Mouse (Mus musculus) G1E-ER4 (cell line): ENCODE results near the gene Ddx28. TPM values are rescaled to one million over a fixed set of nuclear protein-coding genes. Genes with fewer than 3 reads are reported as not detected.
A peak's percentile ranks its signal among the peaks of the same experiment; 100 is the strongest.

ENCODE experiments used
- GATA1 ChIP-seq: IDR thresholded peaks from one replicate; pipeline ENCODE4 v1.8.0; 2012; ENCODE audit warnings: low read length, inconsistent platforms
- polyA plus RNA-seq: library from polyadenylated mRNA; stranded (reverse); fragments of >175 nt; gene quantifications from 2 replicates; pipeline ENCODE4 v1.2.3, GENCODE M21; 2012

Gene Ddx28
- polyA plus RNA-seq, 1 experiment, result 32.4 TPM

DNA sequence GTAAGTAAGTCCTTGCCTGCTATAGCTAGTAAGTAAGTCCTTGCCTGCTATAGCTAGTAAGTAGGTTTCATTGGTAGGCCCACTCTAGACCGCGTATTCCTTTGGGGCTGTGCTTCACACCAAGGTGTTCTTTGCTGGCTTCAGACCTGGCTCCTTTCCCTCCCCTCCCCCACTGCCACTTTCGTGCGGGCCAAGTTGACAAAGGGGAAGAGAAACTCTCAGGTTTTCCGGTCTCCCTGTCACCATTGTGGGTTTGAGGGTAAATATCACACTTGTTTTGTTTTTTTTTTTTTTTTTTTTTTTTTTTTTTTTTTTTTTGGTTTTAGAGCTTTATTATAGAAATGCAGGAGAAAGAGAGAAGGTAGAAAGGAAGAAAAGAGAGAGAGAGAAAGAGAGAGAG is 19.2 kb downstream of the Ddx28 start:
- TF ChIP-seq GATA1, result no peak

DNA sequence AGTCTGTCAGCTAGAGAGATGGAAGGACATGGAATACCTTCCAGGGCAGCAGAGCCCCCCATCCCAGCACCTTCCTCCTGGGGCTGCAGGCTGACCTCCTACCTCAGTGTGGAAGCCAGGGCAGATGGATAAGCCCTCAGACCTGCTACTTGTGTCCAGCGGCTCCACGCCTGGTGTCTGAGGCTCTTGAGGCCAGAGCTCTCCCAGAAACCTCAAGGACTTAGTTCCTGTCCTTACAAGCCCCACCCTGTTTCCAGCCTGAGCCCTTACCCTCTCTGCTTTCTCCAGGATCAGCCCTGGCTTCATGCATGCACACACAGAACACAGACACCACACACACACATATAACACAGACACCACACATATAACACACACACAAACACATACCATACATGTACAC is 20.1 kb downstream of the Ddx28 start:
- TF ChIP-seq GATA1, result no peak

DNA sequence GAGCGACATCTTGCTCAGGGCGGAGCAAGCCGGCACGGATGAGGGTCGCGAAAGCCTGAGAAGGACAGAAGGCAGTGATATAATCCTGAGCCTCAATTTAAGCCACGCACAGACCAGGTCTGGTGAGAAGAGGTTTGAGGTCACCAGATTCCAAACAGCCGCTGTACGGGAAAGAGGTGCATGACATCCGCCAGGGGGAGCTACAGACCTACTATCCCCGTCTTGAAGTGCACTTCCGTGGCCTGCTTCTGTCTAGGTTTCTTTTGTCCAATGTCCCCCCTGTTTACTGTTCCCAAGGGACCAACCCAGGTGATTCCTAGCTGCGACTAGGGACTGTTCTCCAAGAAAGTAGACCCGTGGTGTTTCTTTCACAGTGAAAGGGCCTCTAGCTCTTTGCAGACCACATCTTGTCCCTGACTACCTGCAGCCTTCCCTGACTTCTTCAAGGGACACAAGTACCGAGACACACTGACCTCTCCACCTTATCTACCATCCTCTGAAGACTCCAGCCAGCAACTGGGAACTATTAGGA is 20.8 kb downstream of the Ddx28 start, which contains the start of gene Dus2:
Gene Dus2 (plus strand): TSS at position 482 of the 532 bp plus-strand sequence.
- no peak for TF ChIP-seq GATA1

DNA sequence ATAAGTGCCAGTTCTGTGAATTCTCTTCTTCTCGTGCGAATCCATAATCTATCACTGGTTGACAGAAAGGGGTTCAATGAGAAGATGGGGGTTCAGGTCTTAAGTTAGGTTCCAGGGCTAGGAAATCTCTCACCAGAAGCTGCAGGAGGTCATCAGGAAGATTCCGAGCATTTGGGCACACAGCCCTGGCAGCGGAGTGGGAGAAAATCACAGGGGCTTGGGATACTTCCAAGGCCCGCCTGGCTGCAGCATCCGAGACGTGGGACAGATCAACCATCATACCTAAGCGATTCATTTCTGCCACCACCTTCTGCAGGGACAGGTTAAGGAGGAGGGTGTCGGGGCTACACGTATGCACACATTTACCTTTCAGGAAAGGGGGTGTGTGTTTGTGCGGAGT is 23.1 kb downstream of the Ddx28 start:
- no peak for TF ChIP-seq GATA1

DNA sequence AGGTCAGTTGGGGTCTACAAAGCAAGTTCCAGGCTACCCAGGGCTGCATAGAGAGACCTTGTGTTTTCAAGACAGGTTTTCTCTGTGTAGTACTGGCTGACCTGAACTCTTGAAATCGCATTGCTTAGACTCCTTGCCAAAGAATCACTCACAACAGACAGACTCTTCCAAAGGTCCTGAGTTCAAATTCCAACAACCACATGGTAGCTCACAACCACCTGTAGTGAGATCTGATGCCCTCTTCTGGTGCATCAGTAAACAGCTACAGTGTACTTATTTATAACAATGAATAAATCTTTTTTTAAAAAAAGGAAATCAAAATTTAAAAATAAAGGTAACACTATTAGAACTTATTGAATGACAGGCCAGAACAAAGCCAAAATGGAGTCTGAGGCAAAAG is 30.5 kb downstream of the Ddx28 start:
- no peak for TF ChIP-seq GATA1

DNA sequence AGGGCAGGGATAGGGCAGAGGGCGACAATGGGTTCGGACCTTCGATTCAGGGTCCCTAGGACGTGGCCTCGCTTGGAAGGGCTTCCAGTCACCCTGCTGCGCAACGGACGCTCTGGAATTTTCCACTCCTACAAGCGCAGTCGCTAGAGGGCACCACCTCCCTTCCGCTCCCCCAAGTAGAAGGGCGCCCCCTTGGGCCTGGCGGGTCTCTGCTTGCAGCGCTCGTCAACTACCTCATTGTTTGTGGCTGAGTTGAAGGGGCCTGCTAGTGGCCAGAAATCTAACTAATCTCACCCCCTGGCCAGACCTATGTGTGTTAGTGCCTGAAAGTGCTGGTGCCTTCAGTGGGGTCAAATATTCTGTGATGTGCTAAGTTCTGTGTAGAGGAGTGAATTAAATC is 32.4 kb downstream of the Ddx28 start, which contains the start of gene Dpep3:
Gene Dpep3 (minus strand): TSS at position 105 of the 400 bp plus-strand sequence.
- TF ChIP-seq GATA1, result no peak

DNA sequence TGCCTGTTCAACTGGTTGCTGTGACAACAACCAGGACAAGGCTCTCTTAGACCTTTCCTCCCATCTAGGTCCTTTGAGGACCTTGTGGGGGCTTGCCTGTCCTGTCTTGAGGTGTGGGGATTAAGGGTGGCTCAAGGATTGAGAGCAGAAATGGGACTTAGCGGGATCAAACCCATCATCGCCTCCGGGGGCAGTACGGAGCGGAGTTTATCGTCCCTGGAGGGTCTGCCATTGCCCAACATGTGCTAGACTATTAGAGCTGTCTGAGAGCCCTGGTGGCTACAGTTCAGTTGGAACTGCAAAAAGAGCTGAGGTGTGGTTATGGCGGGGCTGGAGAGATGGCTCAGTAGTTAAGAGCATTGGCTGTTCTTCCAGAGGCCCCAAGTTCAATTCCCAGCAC is 36.3 kb downstream of the Ddx28 start:
- TF ChIP-seq GATA1, result no peak

DNA sequence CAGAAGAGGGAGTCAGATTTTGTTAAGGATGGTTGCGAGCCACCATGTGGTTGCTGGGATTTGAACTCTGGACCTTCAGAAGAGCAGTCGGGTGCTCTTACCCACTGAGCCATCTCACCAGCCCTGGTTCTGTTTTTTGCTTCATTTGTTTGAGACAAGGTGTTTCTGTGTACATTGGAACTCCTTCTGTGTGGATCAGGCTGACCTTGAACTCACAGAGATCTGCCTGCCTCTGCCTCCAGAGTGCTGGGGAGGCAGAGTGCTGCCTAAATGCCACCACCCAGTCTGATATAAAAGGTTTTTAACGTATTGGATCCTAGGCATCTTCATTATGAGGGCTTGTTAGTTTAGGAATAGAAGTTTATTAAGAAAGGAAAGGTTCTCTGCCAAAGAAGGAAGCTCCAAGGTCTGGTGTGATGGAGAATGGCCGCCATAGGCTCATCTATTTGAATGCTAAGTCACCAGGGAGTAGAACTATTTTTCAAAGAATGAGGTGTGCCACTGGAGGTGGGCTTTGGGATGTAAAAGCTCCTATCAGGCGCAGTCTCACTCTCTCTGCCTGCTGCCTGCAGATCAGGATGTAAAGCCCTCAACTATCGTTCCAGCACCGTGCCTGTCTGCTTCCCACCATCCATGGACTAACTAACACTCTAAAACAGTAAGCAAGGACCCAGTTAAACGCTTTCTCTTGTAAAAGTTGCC is 40.5 kb downstream of the Ddx28 start:
- no peak for TF ChIP-seq GATA1

DNA sequence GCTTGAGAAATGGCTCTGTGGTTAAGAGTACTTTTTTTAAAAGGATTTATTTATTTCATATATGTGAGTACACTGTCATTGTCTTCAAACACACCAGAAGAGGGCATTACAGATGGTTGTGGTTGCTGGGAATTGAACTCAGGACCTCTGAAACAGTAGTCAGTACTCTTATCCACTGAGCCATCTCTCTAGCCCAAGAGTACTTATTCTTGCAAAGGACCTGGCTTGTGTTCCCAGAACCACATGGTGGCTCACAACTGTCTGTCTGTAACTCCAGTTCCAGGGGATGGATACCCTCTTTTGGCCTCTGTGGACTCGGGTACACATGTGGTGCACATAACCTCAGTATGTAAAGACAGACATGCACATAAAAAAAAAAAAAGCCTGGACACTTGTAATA is 42.3 kb downstream of the Ddx28 start:
- no peak for TF ChIP-seq GATA1

DNA sequence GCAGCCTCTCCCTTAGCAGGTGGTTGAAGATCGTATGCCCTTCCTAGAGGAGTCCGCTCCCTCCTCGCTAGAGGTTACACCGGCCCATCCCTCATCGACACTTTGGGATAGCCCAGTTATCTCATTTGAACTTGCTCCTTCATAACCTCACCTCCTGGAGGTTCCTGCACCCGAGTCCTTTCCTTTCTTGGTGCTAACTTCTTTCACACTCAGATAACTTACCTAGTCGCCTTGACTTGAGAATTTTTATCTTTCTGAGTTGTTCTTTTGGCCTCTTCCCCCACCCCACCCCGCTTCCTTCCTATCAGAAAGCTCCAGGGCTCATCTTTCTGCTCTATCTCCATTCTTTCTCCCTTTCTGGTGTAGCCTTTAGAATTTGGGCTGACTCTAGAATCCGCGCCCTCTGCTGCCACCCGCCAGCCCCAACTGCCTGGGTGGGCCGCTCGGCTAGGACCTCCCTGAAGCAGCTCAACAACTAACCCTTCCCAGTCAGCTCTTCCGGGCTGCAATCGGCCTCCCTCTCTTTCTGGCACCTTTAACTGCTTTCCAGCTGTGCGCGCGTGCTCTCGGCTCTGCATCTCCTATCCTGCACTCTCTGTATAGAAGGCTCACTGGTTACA is 44.9 kb downstream of the Ddx28 start:
- TF ChIP-seq GATA1, result peak; percentile 5

DNA sequence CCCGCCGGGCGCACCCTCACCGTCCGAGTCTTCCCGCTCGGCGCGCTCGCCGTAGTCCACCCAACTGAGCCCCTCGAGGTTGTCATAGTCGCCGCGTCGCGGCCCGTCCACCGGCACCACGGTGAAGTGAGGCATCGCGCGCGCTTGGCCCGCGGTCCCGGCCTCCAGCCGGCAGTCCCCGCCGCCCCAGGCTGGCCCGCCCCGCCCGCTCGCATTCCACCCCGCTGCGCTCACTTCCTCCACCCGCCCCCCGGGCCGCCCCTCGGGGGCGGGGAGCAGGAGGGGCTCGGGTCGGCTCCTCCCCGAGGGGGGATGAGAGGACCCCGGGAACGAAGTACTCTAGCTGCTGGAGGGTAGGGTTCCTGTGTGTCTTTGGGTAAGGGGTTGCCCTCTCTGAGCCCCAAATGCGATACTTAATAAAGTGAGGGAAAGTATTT is 45.8 kb downstream of the Ddx28 start, which contains the start of gene Slc12a4:
Gene Slc12a4 (minus strand): TSS at position 193 of the 437 bp plus-strand sequence.
- no peak for TF ChIP-seq GATA1

DNA sequence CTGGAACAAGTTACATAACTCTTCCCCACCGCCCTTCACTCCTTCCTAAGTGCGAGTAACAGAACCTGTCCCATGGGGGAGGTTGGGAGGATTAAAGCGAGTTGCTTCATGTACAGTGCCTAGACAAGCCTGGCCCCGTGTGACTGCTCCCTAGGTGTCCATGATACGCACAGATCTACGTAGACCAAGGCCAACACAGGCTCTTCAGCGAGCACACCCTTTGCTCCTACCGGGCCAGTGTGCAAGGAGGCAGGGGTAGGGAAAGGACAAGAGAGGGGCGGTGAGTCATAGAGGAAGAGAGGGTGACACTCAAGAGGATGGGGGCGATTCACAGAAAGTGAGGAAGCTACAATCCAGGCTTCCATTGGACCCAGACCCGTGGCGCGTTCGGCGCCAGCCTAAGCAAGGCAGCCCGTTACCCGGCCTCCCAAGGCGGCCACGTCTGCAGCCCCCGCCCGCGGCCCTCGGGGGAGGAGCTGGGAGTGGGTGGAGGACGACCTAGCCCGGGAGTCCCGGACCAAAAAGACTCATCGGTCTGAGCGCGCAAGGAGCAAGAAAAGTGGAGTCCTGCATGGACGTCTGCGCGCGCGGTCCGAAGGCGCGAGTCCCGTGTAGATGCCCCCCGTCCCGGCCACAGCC is 46.3 kb downstream of the Ddx28 start:
- no peak for TF ChIP-seq GATA1

DNA sequence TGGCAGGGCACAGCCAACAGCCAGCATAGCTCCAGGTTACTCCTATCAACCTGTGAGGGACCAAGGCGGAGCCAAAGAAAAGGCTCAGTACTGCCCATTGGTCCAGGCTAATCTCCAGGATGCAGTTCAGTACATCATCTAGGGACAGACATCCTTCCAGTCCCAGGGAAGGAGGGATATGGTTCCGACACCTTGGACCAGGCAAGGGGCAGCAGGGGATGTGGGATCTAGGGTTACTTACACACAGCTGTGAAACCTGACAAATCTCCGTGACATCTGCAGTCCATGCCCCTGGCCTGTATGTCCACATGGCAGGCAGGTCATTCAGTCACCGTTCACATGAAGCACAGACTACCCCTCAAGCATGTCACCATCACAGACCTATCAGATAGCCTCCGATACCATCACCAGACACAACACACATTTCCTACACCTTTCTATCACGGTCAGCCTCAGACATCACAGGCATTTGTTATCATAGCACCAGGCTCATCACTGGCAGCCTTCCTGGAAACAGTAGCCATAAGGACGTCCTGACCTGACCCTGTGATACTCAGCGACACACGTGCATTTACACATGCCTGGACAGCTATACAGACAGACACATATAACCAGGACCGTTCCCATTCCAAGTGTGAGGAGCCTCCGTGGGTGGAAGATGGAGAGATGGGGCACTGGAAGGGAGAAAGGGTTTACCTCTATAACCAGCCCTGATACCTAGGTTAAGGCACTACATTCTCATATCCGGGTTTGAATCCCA is 47.0 kb downstream of the Ddx28 start:
- no peak for TF ChIP-seq GATA1

DNA sequence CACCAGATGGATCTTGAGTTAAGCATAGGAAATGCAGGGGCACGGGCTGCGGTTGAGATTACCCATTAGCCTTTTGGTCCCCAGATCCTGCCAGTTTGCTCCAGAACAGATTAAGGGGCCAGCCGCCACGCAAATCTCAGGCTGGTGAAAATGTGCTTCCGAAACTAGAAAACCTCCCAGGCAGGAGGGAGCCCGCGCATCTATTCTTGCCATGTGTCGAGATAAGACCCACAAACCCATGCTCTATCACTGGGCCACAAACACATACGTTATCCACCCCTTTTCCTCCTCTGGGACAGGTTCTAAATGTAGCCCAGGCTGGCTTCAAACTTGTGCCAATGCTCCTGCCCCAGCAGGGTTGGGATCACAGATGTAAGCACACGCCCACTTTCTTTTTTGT is 50.1 kb downstream of the Ddx28 start:
- TF ChIP-seq GATA1, result peak; percentile 50

DNA sequence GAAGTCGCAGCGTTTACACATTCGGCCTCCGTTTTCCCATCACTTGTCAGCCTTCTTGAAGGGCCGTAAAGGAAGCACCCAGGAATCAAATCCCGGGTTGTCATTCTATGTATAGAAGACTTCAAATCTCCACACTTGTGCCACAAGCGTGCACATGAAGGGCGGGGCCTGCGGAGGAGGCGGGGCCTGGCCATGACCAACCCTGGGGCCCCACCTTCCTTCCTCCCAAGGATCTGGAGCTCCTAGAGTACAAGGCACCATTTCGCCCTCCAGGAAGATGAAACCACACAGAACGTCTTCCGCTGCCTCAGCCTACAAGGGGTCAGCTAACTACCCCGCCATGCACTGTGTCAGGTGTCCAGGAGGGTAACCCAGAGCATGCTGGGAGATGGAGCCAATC is 50.6 kb downstream of the Ddx28 start:
- TF ChIP-seq GATA1, result no peak

Other genes with a start within 250 kb of the Ddx28 start
- gene Ranbp10, start 184.5 kb downstream of the Ddx28 start, polyA plus RNA-seq, result 23.9 and 32.1 TPM in 2 replicates
- gene Tsnaxip1, start 184.2 kb downstream of the Ddx28 start, polyA plus RNA-seq, result not detected in 2 replicates
- 15.8 and 16.9 TPM in 2 replicates for gene Cenpt, start 158.6 kb downstream of the Ddx28 start, polyA plus RNA-seq
- gene Thap11, start 156.8 kb downstream of the Ddx28 start, polyA plus RNA-seq, result 35.4 and 41.5 TPM in 2 replicates
- gene Nutf2, start 151.3 kb downstream of the Ddx28 start, polyA plus RNA-seq, result 239 and 337 TPM in 2 replicates
- 20.8 and 27.6 TPM in 2 replicates for gene Edc4, start 131.0 kb downstream of the Ddx28 start, polyA plus RNA-seq
- gene Nrn1l, start 118.3 kb downstream of the Ddx28 start, polyA plus RNA-seq, result 1.8 and 2.4 TPM in 2 replicates
- gene Pskh1, start 111.4 kb downstream of the Ddx28 start, polyA plus RNA-seq, result 13.6 and 26.7 TPM in 2 replicates
- gene Ctrl, start 78.0 kb downstream of the Ddx28 start, polyA plus RNA-seq, result 0.46 TPM in 1 of 2 replicates, not detected in the other
- gene Psmb10, start 73.4 kb downstream of the Ddx28 start, polyA plus RNA-seq, result 183 and 226 TPM in 2 replicates
- gene Lcat, start 68.5 kb downstream of the Ddx28 start, polyA plus RNA-seq, result 0.31 and 0.39 TPM in 2 replicates
- gene Slc12a4, start 45.8 kb downstream of the Ddx28 start, polyA plus RNA-seq, result 14.1 and 17.6 TPM in 2 replicates
- not detected in 2 replicates for gene Dpep3, start 32.5 kb downstream of the Ddx28 start, polyA plus RNA-seq
- 3.9 TPM in 2 replicates for gene Dus2, start 20.5 kb downstream of the Ddx28 start, polyA plus RNA-seq
- gene Dpep2nb, start 5.9 kb downstream of the Ddx28 start, polyA plus RNA-seq, result not detected in 2 replicates
- gene Nfatc3, start 47.0 kb upstream of the Ddx28 start, polyA plus RNA-seq, result 16.5 and 25.5 TPM in 2 replicates
- not detected in 2 replicates for gene Esrp2, start 125.1 kb upstream of the Ddx28 start, polyA plus RNA-seq
- gene Pla2g15, start 138.5 kb upstream of the Ddx28 start, polyA plus RNA-seq, result 0.75 and 0.85 TPM in 2 replicates
- gene Slc7a6, start 157.0 kb upstream of the Ddx28 start, polyA plus RNA-seq, result 3.1 and 3.7 TPM in 2 replicates
- gene Slc7a6os, start 199.1 kb upstream of the Ddx28 start, polyA plus RNA-seq, result 28.9 and 34.4 TPM in 2 replicates
- gene Prmt7, start 199.1 kb upstream of the Ddx28 start, polyA plus RNA-seq, result 16.6 and 75.2 TPM in 2 replicates